Mouse (Mus musculus): Measurements from ENCODE around the gene Crip3.

DNA sequence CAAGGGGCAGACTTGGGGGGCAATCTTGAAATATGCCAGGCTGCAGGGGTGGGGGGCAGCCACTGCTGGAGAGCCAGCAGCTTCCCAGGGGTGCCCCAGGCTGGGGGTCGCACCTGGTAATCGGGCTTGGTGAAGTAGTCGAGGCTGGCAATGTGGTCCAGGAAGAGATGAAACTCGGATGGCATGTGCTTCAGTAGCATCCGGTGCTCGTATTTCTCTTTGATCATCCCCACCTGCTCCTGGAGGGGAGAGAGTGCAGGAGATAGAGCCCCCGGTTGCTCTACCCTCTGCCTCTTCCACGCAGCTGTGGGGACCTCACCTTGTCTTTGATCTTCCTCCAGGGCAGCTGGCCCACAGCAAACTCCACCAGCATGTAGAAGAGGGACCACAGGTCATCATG, 47.9 kb downstream of the Crip3 start:
- no peak for TF ChIP-seq CTCF (IDR thresholded peaks at IDR 0.05; ENCODE audit: low read depth)
- no peak for TF ChIP-seq EP300 (IDR thresholded peaks at IDR 0.05; ENCODE audit: low read depth)

All from heart, postnatal 0 days (tissue).